Comparison of ENCODE assay signal across 13 mouse cellular contexts in genomic region chr1:72428526-72428925, GRCm38 (mm10).
DNase-seq lines count a peak whose midpoint lies in the region; ATAC-seq and TF ChIP-seq lines count a peak whose summit lies in the region.
"Had no signal": no experiment of that assay in that cellular context is flagged by ENCODE, and none has a peak within 500 bp of the region (broad histone marks: within the 10 kb centered on the region; RNA-seq: fewer than 3 reads in every experiment).

No protein-coding gene starts in this region.

- H3K9ac ChIP-seq in liver, embryonic 14.5 days (replicated peaks), result no peak overlapping the region
- H3K9ac ChIP-seq: heart, embryonic 12.5 days; lung, embryonic 14.5 days had no signal

- TF ChIP-seq EP300 in liver, embryonic 14.5 days (IDR thresholded peaks at IDR 0.05; ENCODE audit: low read depth), result no peak

- no peaks in the 10 kb centered on the region for H3K9me3 ChIP-seq in liver, embryonic 14.5 days (ENCODE audit: control insufficient read depth, low read length)
- H3K9me3 ChIP-seq: heart, embryonic 12.5 days had no signal

- DNase-seq in B cell, adult 2 months, result peak; percentile 21 to 37
- DNase-seq in Muller cell, postnatal 12 days (ENCODE audit: inconsistent ontology term), result peak; percentile 22
- peak in 2 of 3 experiments; percentile 4 to 27 for DNase-seq in liver, embryonic 14.5 days (ENCODE audit: low read depth in 3 of 3, low spot score in 3 of 3)
- no peak for DNase-seq in left cerebral cortex, adult 18-20 months (ENCODE audit: low spot score in 2 of 2)
- no peak for DNase-seq in neural tube, embryonic 10.5 days (ENCODE audit: extremely low spot score, low spot score)
- DNase-seq in kidney, adult 11 months, result no peak
- DNase-seq: kidney, postnatal 10 days; lung, embryonic 14.5 days; right cerebral cortex, postnatal 4 days had no signal

- H3K4me1 ChIP-seq in liver, embryonic 14.5 days (replicated peaks; ENCODE audit: control insufficient read depth in 2 of 2, insufficient read depth in 2 of 2, low read length in 1 of 2), result no peaks in the 10 kb centered on the region
- H3K4me1 ChIP-seq: heart, embryonic 12.5 days had no signal

- no peak overlapping the region for H3K4me2 ChIP-seq in liver, embryonic 14.5 days (ENCODE audit: low read depth)
- H3K4me2 ChIP-seq: heart, embryonic 12.5 days; lung, embryonic 14.5 days had no signal

- no peak for ATAC-seq in liver, embryonic 14.5 days (ENCODE audit: insufficient read depth)
- peak; percentile 95 for ATAC-seq in megakaryocyte, adult 5-6 weeks (ENCODE audit: poor library complexity, severe bottlenecking)
- ATAC-seq: midbrain, embryonic 16.5 days had no signal

- H3K4me3 ChIP-seq in liver, embryonic 14.5 days (ENCODE audit: insufficient read depth in 1 of 2, low read depth in 2 of 2, low read length in 2 of 2), result no peak overlapping the region
- H3K4me3 ChIP-seq: heart, embryonic 12.5 days had no signal

- H3K27ac ChIP-seq in liver, embryonic 14.5 days, result no peak overlapping the region
- H3K27ac ChIP-seq: hindbrain, postnatal 0 days had no signal

- no peaks in the 10 kb centered on the region for H3K27me3 ChIP-seq in liver, embryonic 14.5 days (ENCODE audit: control insufficient read depth, insufficient read depth, low read length)

- WGBS in liver, embryonic 14.5 days (ENCODE audit: insufficient replicate concordance), result 56% methylated on average over 8 of the region's 8 CpGs

- H3K36me3 ChIP-seq in liver, embryonic 14.5 days (replicated peaks; ENCODE audit: control insufficient read depth, insufficient read depth, low read depth), result no peaks in the 10 kb centered on the region
- H3K36me3 ChIP-seq: heart, embryonic 12.5 days had no signal

- no peak for TF ChIP-seq CTCF in liver, embryonic 14.5 days (IDR thresholded peaks at IDR 0.05; ENCODE audit: low read depth)

Comparison
In these comparisons a context has a peak if more than half of its experiments do, and no peak if none do; other contexts are left out.
1. DNase-seq: peak in B cell, adult 2 months (2 of 2), Muller cell, postnatal 12 days (single experiment) and liver, embryonic 14.5 days (2 of 3); none in left cerebral cortex, adult 18-20 months (0 of 2), neural tube, embryonic 10.5 days (single experiment) and kidney, adult 11 months (single experiment).